Mouse (Mus musculus): ENCODE measurements at regions not wholly inside any gene's neighbourhood (a gene's known extent, or its start where the extent isn't known, plus 50 kb on each side); places are given as distances from the start of the nearest gene placed in this dataset.

- Histone ChIP-seq H3K4me3 (no peak overlapping the region), H3K4me1 (no peaks in the 10 kb centered on the region), H3K27me3 (no peaks in the 10 kb centered on the region), H3K36me3 (no peaks in the 10 kb centered on the region), H3K9ac (replicated peaks) (no peak overlapping the region), H3K27ac (replicated peaks) (no peak overlapping the region), H3K4me2 (replicated peaks) (no peak overlapping the region), H3K9me3 (no peaks in the 10 kb centered on the region)
- ATAC-seq (replicated peaks): no peak
- 65% methylated on average over 3 of the region's 3 CpGs for WGBS
Observed at GRCm38 (mm10) chr8:33123061-33123587, 305.4 kb upstream of the 5930422O12Rik start.

- no peak overlapping the region for H3K9ac ChIP-seq (replicated peaks)
- H3K27ac ChIP-seq (replicated peaks): no peak overlapping the region
- no peaks in the 10 kb centered on the region for H3K4me1 ChIP-seq
- no peak overlapping the region for H3K4me2 ChIP-seq (replicated peaks)
- no peak overlapping the region for H3K4me3 ChIP-seq
- no peak for ATAC-seq (replicated peaks)
- no peaks in the 10 kb centered on the region for H3K9me3 ChIP-seq
- H3K27me3 ChIP-seq: no peaks in the 10 kb centered on the region
- H3K36me3 ChIP-seq: no peaks in the 10 kb centered on the region
- WGBS: 76% methylated on average over 2 of the region's 2 CpGs
Observed at GRCm38 (mm10) chr8:33126981-33127380, 301.5 kb upstream of the 5930422O12Rik start.

- Histone ChIP-seq H3K36me3 (no peaks in the 10 kb centered on the region), H3K27ac (replicated peaks) (no peak overlapping the region), H3K4me2 (replicated peaks) (no peak overlapping the region), H3K9ac (replicated peaks) (no peak overlapping the region), H3K4me3 (no peak overlapping the region), H3K27me3 (no peaks in the 10 kb centered on the region), H3K9me3 (no peaks in the 10 kb centered on the region), H3K4me1 (0 out of 2 replicates have a peak, but pooled peaks cover 4% of the 10 kb centered on the region)
- ATAC-seq (replicated peaks): no peak
- WGBS: 4% methylated on average over 2 of the region's 2 CpGs
Observed at GRCm38 (mm10) chr8:33138874-33139273, 289.6 kb upstream of the 5930422O12Rik start.

GRCm38 (mm10) chr8:33139850-33140249, 288.7 kb upstream of the 5930422O12Rik start:
- ATAC-seq (replicated peaks): no peak
- Histone ChIP-seq H3K27ac (replicated peaks) (no peak overlapping the region), H3K36me3 (no peaks in the 10 kb centered on the region), H3K9ac (replicated peaks) (no peak overlapping the region), H3K4me2 (replicated peaks) (no peak overlapping the region), H3K4me1 (0 out of 2 replicates have a peak, but pooled peaks cover 4% of the 10 kb centered on the region), H3K27me3 (no peaks in the 10 kb centered on the region), H3K4me3 (no peak overlapping the region), H3K9me3 (no peaks in the 10 kb centered on the region)
- WGBS: 50% methylated on average over 2 of the region's 2 CpGs

- H3K9ac ChIP-seq (replicated peaks): no peak overlapping the region
- no peaks in the 10 kb centered on the region for H3K27me3 ChIP-seq
- H3K4me2 ChIP-seq (replicated peaks): no peak overlapping the region
- no peaks in the 10 kb centered on the region for H3K4me1 ChIP-seq
- ATAC-seq (replicated peaks): no peak
- H3K4me3 ChIP-seq: no peak overlapping the region
- H3K36me3 ChIP-seq: no peaks in the 10 kb centered on the region
- WGBS: 81% methylated on average over 6 of the region's 6 CpGs
- no peaks in the 10 kb centered on the region for H3K9me3 ChIP-seq
- no peak overlapping the region for H3K27ac ChIP-seq (replicated peaks)
Observed at GRCm38 (mm10) chr8:33177642-33178041, 250.9 kb upstream of the 5930422O12Rik start.

GRCm38 (mm10) chr8:33183029-33183428, 245.5 kb upstream of the 5930422O12Rik start:
- Histone ChIP-seq H3K9me3 (no peaks in the 10 kb centered on the region), H3K27ac (replicated peaks) (no peak overlapping the region), H3K4me3 (no peak overlapping the region), H3K27me3 (no peaks in the 10 kb centered on the region), H3K4me1 (no peaks in the 10 kb centered on the region), H3K4me2 (replicated peaks) (no peak overlapping the region), H3K9ac (replicated peaks) (no peak overlapping the region), H3K36me3 (no peaks in the 10 kb centered on the region)
- ATAC-seq (replicated peaks): no peak
- 73% methylated on average over 9 of the region's 9 CpGs for WGBS

Measured in forebrain, embryonic 15.5 days (tissue).